Mouse (Mus musculus): ENCODE measurements around the gene Cdk4.

Gene Cdk4

DNA sequence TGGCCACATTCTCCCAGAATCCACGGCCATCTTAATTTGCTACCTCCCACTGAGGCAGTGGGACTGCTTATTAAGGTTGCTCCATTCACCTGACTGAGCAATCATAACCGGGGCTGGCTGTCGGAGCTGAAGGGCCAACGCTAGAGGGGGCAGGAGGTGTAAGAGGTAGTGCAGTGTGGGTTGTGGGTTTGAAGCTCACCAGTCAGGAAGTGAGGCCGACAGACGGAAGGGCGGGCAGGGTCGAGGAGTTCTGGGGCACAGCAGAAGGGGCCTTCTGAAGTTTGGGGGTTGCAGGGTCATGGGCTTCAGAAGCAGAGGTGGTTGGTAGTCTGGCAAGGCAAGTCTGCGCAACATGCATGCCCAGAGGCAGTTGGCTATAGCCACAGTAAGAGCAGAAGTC lies 11.7 kb downstream of the Cdk4 start, which contains the start of gene Agap2:
Gene Agap2, plus strand, starts transcription at position 205 of the 400 bp plus-strand sequence.
- DNase-seq (ENCODE audit: low spot score): peak; percentile 61

GRCm38 (mm10) chr10:127075651-127076050 lies 12.3 kb downstream of the Cdk4 start:
- no peak for DNase-seq (ENCODE audit: low spot score)

GRCm38 (mm10) chr10:127076082-127076481 lies 12.7 kb downstream of the Cdk4 start:
- DNase-seq (ENCODE audit: low spot score): no peak

DNA sequence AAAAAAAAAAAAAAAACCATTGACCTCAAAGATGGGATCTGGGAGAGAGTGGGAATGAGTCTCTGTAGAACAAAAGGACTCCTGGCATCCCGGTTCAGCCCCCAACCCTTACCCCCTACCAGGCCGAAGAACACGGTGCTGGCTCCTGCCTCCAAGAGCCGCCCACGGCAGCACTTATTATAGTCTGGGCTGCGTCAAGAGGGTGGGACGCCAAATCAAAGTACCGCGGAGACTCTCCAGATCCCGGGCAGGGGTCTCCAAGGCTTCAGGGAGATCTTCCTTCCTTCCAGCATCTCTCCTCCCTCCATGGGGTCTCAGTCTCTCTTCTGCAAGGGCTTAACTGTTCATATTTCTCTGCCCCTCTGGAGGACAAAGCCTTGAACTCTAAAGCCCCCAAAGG lies 14.2 kb downstream of the Cdk4 start:
- DNase-seq (ENCODE audit: low spot score): no peak

DNA sequence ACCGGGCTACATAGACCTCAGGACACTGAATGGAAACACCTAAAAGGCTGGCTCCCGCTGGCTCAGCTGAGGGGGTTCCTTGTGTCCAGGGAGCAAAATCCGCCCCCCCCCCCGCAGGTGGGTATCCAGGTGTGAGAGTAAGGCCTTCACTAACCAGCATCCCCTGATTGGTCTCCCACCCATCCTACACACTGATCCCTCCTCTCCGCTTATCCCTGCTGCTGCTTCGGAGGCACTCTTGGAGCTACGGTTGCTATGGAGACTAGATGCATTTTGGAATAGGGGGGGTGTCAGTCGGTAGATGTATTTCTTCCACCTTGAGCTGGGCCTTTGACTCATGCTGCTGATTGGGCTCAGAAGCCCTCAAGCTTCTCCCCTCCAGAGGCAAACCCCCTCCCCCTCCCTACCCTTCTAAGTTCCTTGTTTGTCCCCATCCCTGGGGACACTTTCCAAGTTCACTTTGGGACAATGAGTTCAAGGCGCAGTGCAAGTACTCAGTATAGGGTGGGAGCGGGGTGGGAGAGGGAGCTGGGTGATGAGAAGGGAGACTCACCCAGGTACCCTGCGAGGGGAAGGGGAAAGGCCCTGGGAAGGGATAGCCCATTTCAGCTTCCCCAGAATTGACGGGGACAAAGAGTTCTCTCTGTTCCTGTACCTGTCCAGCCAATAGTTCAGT lies 14.8 kb downstream of the Cdk4 start:
- no peak for DNase-seq (ENCODE audit: low spot score)

GRCm38 (mm10) chr10:127078677-127079575 lies 15.6 kb downstream of the Cdk4 start:
- DNase-seq (ENCODE audit: low spot score): no peak

DNA sequence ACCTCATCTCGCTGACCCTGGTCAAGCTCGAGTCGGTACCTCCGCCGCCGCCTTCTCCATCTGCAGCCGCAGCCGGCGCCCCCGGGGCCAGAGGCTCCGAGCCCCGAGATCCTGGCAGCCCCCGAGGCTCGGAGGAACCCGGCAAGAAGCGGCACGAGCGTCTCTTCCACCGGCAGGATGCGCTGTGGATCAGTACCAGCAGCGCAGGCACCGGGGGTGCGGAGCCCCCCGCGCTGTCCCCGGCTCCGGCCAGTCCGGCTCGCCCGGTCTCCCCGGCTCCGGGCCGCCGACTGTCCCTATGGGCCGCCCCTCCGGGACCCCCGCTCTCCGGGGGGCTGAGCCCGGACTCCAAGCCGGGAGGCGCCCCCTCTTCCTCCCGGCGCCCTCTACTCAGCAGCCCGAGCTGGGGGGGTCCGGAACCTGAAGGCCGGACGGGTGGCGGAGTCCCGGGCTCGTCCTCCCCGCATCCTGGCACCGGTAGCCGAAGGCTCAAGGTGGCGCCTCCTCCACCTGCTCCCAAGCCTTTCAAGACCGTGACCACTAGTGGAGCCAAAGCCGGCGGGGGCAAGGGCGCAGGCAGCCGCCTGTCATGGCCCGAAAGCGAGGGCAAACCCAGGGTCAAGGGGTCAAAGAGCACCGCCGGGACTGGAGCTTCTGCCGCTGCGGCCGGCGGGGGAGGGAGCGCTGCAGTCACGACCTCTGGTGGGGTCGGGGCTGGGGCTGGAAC lies 16.5 kb downstream of the Cdk4 start:
- DNase-seq (ENCODE audit: low spot score): no peak

GRCm38 (mm10) chr10:127080901-127081780 lies 17.8 kb downstream of the Cdk4 start:
- DNase-seq (ENCODE audit: low spot score): no peak

DNA sequence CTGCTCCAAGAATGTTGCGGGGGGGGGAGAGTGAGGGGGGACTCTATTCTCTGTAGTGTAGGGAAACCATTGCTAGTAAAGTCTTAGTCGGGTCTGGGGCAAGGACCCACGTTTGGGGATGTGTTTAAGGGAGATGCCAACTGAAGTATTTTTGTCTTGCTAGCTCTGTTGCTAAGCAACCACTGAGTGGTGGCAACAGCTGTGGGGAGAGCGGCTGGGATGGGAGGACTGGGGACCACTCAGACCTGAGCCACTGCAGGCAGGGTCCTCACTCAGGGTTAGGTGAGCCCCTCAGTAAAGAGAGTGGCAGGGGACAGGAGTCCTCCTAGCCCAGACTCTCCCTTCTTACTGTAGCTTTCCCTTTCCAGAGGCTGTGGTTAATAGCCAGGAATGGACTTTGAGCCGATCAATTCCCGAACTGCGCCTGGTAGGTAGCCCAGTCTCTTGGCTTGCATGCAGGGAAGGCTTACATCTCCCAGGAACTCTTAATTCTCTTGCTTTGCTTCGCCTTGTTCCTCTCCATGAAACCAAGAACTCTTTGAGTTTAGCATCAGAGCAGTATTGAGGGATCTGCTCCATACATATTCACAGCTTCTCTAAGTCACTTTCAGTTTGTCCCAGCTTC lies 18.8 kb downstream of the Cdk4 start:
- no peak for DNase-seq (ENCODE audit: low spot score)

GRCm38 (mm10) chr10:127083292-127083914 lies 20.1 kb downstream of the Cdk4 start:
- DNase-seq (ENCODE audit: low spot score): no peak

- no peak for DNase-seq (ENCODE audit: low spot score)
Observed at GRCm38 (mm10) chr10:127083915-127084306, 20.6 kb downstream of the Cdk4 start.

DNA sequence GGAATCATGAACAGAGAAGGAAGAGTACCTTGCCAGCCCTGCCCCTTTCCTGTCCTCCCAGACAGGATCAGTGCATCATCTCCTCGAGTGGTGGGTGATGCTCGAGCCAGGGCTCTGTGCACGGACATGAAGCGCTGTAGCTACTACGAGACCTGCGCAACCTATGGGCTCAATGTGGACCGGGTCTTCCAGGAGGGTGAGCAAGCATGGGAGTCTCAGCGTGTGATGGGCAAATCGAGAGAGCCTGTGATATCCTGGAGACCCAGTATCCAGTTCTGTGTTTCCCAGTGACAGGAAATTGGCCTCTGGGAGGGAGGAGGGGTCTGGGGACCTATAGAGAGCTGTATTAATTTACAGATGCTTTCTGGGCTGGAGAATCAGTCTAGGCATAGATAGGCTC lies 21.7 kb downstream of the Cdk4 start:
- no peak for DNase-seq (ENCODE audit: low spot score)

DNA sequence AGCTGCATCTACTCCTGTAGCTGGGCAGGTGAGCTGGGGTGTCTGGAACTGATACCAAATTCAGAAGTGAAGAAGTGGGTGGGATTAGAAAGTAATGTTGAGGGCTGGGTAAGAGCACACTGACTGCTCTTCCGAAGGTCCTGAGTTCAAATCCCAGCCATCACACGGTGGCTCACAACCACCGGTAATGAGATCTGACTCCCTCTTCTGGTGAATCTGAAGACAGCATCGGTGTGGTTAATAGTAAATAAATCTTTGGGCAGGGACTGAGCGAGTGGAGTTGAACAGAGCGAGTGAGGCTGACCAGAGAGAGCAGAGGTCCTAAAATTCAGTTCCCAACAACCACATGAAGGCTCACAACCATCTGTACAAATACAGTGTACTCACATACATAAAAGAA lies 22.3 kb downstream of the Cdk4 start:
- no peak for DNase-seq (ENCODE audit: low spot score)

GRCm38 (mm10) chr10:127090560-127091411 lies 27.5 kb downstream of the Cdk4 start:
- DNase-seq (ENCODE audit: low spot score): no peak

DNA sequence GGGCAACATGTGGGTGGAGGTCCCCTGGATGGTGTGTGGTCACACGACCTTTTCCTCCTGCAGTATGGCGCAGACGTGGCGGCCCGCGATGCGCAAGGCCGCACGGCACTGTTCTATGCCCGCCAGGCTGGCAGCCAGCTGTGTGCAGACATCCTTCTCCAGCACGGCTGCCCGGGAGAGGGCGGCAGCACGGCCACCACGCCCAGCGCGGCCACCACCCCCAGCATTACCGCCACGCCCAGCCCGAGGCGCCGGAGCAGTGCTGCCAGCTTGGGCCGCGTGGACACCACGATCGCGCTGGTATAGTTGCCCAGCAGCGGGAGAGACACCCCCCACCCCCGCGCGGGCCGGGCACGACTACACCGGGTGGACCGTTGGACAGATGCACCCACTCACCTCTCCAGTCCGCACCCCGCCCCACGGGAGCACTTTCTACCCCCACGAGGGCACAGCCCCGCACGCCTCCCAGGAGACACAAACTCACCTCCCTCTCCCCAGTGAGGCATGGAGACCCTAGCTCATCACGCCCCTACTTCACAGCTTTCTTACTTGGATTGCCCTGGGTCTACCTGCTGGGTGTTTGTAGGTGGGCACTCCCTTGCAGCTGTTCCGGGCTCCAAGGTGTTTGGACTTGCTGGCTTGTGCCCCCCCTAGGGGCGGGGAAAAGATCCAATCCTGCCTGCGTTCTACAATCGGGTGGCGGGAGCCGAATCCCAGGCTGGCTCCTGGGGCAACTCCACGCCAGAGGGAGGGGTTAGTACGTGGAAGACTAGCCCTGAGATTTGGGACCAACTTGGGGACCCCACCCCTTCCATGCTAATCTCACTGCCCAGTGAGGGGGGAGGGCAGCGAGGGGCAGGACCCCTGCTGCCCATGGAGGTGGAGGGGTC lies 28.4 kb downstream of the Cdk4 start:
- DNase-seq (ENCODE audit: low spot score): no peak

GRCm38 (mm10) chr10:127092742-127093141 lies 29.4 kb downstream of the Cdk4 start:
- DNase-seq (ENCODE audit: low spot score): no peak

DNA sequence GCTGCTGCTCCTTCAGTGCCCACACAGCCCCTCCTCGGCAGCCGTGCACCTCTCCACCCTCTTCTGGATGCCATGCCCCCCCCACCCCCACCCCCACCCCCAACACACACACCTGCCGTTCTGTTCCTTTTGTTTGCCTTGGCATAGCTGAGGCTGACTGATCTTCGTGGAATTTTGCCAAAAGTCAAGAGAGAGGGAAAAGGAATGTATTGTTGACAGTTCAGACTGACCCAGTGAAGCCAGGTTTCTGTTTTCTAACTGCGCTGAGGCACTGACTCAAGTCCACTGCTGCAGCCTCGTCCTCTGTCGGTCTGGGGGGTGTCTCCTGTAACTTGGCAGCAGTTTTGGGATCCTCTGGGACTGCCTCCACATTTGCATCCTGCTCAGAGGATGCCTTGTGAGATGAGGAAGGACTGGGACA lies 31.1 kb downstream of the Cdk4 start:
- DNase-seq (ENCODE audit: low spot score): no peak

GRCm38 (mm10) chr10:127098514-127098913 lies 35.2 kb downstream of the Cdk4 start:
- no peak for DNase-seq (ENCODE audit: low spot score)

DNA sequence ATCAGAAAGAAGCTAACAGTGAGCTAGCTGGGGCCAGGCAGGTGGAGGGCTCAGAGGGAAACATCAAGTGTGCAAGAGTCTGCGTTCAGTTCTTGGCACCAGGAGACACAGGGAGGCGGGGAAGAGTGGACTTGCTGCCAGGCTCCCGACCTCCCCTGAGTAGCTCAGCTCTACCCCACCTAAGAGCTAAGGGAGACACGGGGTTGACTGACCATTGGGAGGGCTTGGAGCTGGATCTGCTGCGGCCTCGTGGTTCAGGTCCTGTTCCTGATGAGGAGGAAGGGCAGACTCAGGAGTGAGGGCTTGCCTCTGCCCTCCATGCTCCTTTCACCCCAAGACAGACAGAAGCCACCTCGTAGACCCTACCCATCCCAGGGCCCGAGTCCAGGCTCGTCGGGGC lies 35.9 kb downstream of the Cdk4 start:
- no peak for DNase-seq (ENCODE audit: low spot score)
